Mouse (Mus musculus) CH12.LX (cell line): ENCODE measurements around the gene Ceacam9.

ENCODE experiments used
- BHLHE40 ChIP-seq: IDR thresholded peaks from 2 replicates; pipeline ENCODE4 v1.6.1; 2011; ENCODE audit warnings: mild to moderate bottlenecking, low read depth, low read length, improper control_type of control experiment
- CHD1 ChIP-seq: IDR thresholded peaks from 2 replicates; pipeline ENCODE4 v1.6.1; 2012; ENCODE audit warnings: low read depth, low read length, improper control_type of control experiment, inconsistent platforms
- CHD2 ChIP-seq: IDR thresholded peaks from 2 replicates; pipeline ENCODE4 v1.6.1; 2011; ENCODE audit warnings: low read length, improper control_type of control experiment
- CTCF ChIP-seq, 2 experiments: IDR thresholded peaks in 1 of 2; conservative IDR thresholded peaks in 1 of 2; 2 replicates each; pipeline ENCODE4 v1.5.1; 2011 to 2012; ENCODE audit warnings: low read depth in 2 of 2, low read length in 2 of 2, improper control_type of control experiment in 1 of 2, inconsistent platforms in 1 of 2, mild to moderate bottlenecking in 1 of 2, moderate library complexity in 1 of 2
- MAX ChIP-seq: IDR thresholded peaks from 2 replicates; pipeline ENCODE4 v1.6.1; 2011; ENCODE audit warnings: low read length, improper control_type of control experiment
- MEF2A ChIP-seq: IDR thresholded peaks from 2 replicates; pipeline ENCODE4 v1.6.1; 2014; ENCODE audit warnings: low read depth, mild to moderate bottlenecking, inconsistent platforms, low read length, improper control_type of control experiment, borderline replicate concordance
- MYC ChIP-seq: IDR thresholded peaks from 2 replicates; pipeline ENCODE4 v1.6.1; 2011; ENCODE audit warnings: low read depth, mild to moderate bottlenecking, improper control_type of control experiment, low read length
- POLR2A ChIP-seq: IDR thresholded peaks from 2 replicates; pipeline ENCODE4 v1.6.1; 2011; ENCODE audit warnings: low read depth, mild to moderate bottlenecking, improper control_type of control experiment, low read length
- SIN3A ChIP-seq: IDR thresholded peaks from 2 replicates; pipeline ENCODE4 v1.6.1; 2012; ENCODE audit warnings: low read length, improper control_type of control experiment, inconsistent platforms
- USF1 ChIP-seq: IDR thresholded peaks from 2 replicates; pipeline ENCODE4 v1.6.1; 2014; ENCODE audit warnings: low read depth, mild to moderate bottlenecking, inconsistent platforms, low read length, improper control_type of control experiment
- ZC3H11A ChIP-seq: IDR thresholded peaks from 2 replicates; pipeline ENCODE4 v1.6.1; 2012; ENCODE audit warnings: low read depth, mild to moderate bottlenecking, inconsistent platforms, low read length, improper control_type of control experiment
- ZNF384 ChIP-seq: IDR thresholded peaks from 2 replicates; pipeline ENCODE4 v1.6.1; 2012; ENCODE audit warnings: low read depth, low read length, improper control_type of control experiment, inconsistent platforms

- TF ChIP-seq CTCF (conservative IDR thresholded peaks at IDR 0.05 in 1 of 2, IDR thresholded peaks at IDR 0.05 in 1 of 2; ENCODE audit: low read depth in 2 of 2, low read length in 2 of 2) (no peak), MAX (no peak), MYC (no peak), BHLHE40 (no peak), POLR2A (no peak), CHD2 (no peak), MEF2A (no peak), SIN3A (no peak), USF1 (no peak), ZNF384 (no peak), ZC3H11A (no peak), CHD1 (no peak)
Measured at GRCm38 (mm10) chr7:16708244-16708643, 13.5 kb upstream of the Ceacam9 start.
